Mouse (Mus musculus) embryo, embryonic 9.5 days (tissue): ENCODE results near the gene Prr29.

Experiments used
- DNase-seq: peaks from one replicate; pipeline ENCODE4 v3.0.0-alpha.2; 2017; ENCODE audit errors: extremely low spot score

The Prr29 gene

GRCm38 (mm10) chr11:106398481-106398880, 33.2 kb downstream of the Prr29 start:
- no peak for DNase-seq

DNA sequence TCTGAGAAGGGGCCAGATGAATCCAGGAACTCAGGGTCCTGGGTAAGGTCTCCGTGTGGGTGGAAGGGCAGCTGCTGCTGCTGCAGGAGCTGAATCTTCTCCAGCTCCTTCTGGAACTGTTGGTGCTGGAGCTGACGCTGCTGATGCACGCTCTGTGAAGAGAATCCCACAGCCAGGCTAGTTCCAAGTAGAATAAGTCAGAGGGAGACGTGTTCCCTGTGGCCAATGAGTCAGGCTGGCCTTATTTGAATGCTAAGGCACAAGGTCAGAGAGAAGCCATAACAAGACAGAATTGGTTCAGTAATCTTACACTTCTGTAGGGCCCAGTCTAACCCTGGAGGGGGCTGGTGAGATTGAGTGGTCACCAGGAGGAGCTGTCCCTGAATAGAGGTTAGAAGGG, 44.7 kb downstream of the Prr29 start:
- DNase-seq, result no peak

DNA sequence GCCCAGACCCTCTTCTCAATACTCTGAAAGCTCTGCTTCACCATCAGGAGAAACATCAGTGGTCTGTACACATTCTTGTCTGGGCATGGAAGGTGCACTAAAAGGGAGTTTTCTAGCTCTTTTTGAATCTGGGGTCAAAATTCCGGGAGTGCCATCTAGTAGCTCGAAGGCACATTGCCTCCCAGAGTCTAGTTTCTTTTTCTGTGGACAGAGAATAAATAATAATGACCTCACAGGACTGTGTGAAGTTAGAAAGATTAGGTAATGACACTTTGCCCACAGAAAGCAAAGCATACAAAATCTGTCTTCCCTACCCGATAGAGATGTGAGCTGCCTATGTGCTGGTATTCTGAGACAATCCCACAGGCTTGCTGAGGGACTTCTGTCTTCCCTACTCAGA, 45.2 kb downstream of the Prr29 start:
- DNase-seq, result no peak

DNA sequence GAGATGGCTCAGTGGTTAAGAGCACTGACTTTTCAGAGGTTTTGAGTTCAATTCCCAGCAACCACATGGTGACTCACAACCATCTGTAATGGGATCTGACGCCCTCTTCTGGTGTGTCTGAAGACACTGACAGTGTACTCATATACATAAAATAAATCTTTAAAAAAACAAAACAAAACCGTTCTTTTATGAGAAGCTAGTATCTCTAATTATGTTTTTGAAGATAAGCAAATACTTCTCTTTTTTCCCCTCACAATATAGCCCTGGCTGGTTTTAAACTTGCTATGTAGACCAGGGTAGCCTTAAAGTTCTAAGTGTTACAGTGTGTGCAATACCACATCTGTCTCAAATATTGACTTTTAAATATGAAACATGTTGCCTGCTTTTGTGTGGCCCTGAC, 45.9 kb downstream of the Prr29 start:
- DNase-seq, result no peak

DNA sequence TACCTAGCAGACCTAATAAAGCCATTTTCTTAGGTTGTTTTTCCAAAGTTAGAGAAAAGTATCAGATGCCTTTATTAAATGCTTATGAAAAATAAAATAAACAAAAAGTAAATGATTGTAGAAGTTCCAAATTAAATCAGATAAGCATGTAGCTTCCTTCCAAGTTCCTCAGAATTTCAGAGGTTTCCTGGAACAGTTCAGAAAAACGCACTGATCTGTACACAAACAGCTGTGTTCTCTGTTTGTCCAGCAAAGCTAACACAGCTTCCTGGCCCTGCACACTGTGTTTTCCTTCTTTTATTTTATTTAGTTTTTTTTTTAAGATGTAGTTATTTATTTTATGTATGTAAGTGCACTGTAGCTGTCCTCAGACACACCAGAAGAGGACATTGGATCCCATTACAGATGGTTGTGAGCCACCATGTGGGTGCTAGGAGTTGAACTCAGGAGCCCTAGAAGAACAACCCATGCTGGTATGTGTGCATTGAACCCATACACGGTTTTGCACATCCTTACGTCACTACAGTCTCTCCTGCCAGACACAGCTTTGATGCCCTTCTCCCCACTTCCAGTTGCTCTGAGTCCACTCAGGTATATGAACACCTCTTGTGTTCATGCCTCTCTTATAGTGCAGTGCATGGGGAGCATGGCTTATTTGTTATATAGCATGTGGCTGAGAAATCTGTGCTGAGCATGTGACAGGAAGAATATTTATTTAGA, 47.5 kb downstream of the Prr29 start:
- no peak for DNase-seq

- no peak for DNase-seq
These were observed 51.1 kb downstream of the Prr29 start for GRCm38 (mm10) chr11:106416331-106416730.

GRCm38 (mm10) chr11:106417860-106418259, 52.6 kb downstream of the Prr29 start:
- no peak for DNase-seq

DNA sequence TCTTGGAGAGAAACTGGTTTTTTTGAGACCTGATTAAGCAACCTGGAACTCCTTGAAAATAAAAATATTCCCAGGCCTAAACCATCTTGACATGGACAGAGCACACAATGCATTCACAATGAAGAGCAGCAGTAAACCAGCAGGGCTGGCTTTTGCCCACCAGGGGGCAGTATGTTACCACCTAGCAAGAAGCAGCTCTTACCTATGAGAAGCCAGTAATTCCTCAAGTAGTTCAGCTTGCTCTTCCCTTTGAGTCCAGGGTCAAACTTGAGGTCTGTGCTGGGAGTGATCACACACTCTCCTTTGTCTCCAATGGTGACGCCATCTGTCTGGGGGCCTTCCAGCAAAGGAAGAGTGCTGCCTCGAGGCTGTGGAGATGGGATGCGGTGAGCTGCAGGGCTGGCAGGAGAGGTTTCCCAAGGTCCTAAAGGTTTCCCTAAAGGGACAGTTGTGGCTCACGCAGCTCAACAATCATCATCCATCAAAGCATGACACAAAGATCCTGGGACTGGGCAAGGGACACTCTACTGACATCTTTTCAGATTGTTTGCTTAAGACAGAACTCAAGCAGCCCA, 53.4 kb downstream of the Prr29 start:
- peak; percentile 83 for DNase-seq

DNA sequence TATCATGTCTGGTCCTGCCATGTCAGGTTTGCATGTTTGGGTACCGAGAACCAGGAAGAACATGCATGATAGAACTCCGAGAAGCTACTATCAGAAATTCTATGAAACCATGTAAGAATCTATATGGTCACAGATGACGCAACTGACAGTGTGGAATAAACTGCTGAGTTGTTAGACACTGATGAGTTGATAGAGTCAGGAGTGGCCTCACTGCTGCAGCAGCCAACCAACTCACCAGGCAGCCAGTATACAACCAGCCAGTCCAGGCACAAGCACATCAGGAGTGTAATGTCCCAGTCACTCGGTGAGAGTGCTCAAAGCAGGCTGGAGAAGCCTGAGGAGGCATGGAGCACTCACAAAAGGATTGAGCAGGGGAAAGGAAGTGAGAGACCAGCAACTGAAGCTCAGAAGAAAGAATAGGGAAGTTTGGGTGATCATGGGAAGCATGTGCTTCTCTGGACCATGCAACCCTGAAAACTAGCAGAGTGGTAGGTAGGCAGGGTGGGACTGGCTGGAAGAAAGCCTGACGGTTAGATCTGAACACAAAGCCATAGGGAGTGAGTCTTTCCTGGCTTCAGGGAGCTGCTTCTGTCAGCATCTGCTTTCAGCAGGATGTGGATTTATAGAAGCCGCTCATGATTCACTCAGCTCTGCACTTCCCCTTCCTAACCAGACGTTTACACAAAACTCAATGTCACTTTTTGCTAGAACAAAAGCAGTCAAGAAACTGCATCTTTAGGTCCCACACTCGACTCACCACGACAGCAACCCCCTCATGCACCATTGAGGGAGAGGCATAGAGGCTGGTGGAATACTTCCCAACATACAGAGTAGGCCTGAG, 54.2 kb downstream of the Prr29 start:
- DNase-seq, result no peak

GRCm38 (mm10) chr11:106425201-106425600, 59.9 kb downstream of the Prr29 start:
- DNase-seq, result no peak

DNA sequence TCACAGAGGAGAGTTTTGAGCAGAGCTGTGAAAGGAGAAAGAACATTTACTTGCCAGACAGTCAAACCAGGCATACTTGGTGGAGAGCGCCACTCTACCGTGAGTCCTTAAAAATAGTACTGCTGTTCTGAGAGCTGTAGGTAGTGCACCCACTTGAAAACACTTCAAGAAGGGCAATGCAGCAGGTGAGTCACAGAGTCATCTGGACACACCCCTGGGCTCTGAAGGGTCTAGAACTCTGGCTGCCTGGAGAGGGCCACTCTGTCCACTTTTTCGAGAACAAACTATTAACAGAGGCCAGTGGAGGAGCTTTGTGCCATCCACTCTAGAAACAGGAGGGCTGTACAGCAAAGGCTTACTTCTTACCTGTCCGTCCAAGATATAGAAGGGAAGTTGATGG, 61.2 kb downstream of the Prr29 start:
- no peak for DNase-seq
